Mouse (Mus musculus) 416B (cell line): ENCODE results near the gene Fggy.

ENCODE experiments used
- DNase-seq: peaks from one replicate; pipeline ENCODE4 v3.0.0; 2011; ENCODE audit warnings: low read depth

Fggy gene

DNA sequence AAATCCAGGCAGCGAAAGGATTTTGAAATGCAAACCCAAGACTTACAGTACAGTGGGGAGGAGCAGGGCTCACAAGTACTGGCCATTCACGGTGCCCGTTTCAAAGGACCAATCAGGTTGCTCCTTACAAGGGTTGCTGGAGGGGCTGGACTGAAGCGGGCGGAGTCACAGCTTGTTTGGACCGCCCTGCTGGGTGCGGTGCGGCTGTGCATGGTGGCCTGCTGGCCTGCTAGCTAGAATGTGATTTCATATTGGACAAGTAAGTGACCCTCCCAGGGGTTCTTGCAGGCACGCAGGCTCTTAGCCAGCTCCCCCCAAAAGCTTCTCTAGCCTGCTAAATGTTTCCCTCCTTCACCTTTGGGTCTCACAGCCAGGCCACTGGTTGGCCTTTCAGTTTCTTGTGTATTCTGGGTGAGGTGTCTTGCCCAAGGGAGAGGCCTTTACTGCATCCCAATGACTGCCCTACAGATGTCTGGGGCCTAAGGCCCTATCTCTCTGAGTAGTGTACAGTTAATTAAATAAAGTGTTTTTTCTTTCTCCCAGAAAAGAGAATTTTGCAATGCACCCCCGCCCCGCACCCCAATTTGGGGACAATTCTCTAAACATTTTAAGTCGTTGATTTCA, at the start of gene Fggy:
Gene Fggy (plus strand): TSS at position 175 of the 624 bp plus-strand sequence.
- peak; percentile 3 for DNase-seq

- DNase-seq: no peak
Measured at GRCm38 (mm10) chr4:95507946-95508311, 49.4 kb upstream of the Fggy start.

- no peak for DNase-seq
Measured at GRCm38 (mm10) chr4:95518382-95518781, 38.9 kb upstream of the Fggy start.

DNA sequence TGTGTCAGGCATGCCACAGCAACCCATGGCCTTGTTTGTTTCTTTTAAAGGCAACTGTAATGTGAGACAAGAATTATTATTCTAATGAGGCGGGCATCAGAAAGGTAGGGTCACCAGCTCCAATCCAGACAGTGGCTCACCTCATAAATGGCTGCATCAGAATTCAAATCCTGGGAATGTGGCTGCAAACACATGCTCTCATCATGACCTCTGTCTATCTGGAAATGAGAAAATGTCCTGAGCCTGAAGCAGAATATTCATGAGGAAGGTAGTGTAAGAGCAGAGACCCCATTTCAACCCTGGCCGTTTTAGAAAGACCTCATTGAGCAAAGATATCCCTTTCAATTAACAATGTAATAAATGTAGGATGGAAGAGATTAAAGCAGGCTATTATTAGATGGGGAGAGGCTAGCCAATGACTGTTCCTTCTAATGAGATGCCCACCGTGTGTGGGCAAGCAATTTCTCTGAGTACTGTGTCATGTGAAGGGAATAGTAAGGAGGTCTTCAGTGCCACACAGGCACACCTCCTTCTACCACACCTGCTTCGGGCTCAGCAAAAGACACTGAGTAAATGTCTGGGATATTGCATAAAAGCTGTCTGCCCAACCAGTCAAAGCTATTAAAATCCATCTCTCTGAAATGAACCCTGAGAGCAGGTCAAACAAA, 37.2 kb upstream of the Fggy start:
- DNase-seq: no peak

DNA sequence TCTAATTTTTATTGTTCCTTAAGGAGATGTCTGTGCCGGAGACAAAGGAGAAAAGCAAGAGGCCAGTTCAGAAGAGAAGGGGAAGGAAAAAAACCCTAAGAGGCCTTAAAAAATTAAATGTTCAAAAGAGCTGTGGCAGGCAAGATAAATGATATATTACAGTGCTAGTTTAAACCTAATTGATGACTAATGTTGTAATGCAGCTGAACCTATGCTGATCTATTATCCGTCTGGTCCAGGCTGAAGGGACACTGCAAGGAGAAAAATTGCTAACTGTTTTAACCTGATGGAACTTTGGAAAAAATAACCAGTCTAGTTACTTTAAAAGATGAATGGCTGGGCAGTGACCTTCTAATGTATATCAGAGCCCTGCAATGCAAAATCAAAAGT, 36.7 kb upstream of the Fggy start:
- DNase-seq: no peak

DNA sequence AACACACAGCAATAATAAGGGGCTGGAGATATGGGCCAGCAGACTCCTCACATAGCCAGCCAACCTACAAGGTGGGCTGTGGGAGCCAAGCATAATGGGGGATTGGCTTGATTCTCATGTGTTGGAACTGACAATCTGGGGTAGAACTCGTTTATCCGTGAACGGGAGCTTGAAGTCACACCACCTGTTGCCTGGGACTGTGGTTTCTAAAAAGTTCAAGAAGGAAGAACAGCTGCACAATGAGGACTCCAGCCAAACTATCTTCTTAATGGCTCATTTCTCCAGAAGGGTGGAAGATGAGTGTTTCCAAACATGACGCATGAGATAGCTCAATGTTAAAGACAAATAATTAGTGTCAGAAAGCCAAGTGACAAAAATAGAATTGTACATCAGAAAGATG, 30.7 kb upstream of the Fggy start:
- DNase-seq: no peak

DNA sequence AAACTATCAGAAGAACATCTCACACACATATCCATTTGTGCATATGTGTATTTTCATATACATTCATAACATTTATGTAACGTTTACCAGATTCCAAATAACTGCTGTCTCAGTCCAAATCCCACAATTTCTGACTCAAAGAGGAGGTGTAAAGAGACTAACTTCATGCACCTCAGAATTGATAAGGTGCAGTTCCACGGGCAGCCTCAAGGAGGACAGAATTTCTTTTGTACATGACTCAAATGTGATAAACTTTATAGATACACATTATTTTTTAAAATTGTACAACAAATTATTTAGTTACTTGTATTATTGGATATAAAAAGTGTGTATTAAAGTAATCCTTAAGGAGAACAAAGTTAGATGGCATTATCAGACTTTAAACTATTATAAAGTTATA, 26.6 kb upstream of the Fggy start:
- DNase-seq: no peak

DNA sequence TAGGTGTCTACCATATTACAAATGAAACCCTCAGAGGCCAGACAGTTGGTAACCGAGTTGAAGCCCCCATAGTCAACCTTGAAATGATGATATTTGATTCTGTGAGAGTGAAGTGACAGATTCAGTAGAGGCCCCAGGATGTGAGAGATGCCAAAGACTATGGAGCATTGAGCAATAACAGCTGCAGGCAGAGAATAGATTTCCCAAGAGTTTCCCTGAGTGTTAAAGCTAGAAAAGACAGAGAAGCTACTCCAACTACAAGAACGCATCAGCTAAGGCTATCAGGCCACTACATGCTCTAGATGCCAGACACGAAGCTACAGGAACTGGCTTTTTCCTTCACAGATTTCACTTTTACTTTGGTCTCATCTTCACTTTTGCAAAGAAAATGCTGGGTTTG, 23.4 kb upstream of the Fggy start:
- no peak for DNase-seq

DNA sequence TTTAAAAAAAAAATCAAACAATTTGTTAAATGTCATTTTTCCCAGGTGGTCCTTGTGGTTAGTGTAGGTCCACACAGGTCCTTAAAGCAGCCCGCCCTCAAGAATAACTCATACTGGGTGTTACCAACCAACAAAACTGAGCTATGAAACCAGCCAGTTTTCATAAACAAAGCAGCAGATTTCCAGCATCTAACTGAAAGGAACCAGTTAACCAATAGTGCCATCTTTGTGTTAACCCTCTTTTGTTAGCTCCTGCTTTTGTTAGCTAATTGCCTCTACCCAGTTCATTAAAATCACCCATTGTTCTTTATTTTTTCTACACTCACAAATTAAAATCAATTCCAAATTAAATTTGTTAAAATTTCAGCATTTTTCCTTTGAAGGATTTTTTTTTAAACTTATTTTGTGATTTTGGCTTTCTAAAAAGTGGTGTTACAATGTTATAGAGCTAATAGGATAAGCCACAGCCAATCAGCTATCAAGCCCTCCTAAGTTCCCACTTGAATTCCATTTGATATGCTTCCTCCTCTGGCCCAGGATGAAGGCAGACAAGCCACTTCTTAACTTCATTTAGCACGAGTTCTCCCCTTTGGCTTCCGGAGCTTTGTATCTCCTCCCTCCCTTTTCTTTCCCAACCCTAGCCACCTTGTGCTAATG, 15.8 kb upstream of the Fggy start:
- DNase-seq: no peak

GRCm38 (mm10) chr4:95542039-95542790, 15.1 kb upstream of the Fggy start:
- no peak for DNase-seq

DNA sequence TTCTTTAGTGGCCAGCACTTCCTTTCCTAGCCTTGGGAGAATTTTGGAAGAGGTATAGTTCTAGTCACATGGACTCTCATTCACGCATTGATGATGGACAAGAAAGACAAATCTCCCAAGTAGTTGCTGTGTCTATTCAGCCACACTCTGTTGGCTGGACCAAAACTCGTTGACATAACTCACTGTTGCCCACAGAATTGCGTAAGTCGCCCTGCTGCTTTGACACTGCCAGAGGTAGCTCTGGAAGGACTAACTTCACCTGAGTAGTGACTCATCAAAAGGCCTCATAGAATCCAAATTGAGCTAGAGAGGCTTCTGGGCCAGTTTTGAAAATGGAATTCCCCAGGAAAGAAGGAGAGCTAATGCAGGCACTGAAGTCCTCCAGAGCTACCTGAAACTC, 13.8 kb upstream of the Fggy start:
- DNase-seq: peak; percentile 40

- no peak for DNase-seq
Measured at GRCm38 (mm10) chr4:95556663-95557332, 509 bp upstream of the Fggy start.

GRCm38 (mm10) chr4:95558271-95558888, 1.1 kb downstream of the Fggy start:
- no peak for DNase-seq

GRCm38 (mm10) chr4:95571621-95572020, 14.3 kb downstream of the Fggy start:
- DNase-seq: no peak

GRCm38 (mm10) chr4:95573704-95574103, 16.4 kb downstream of the Fggy start:
- no peak for DNase-seq

DNA sequence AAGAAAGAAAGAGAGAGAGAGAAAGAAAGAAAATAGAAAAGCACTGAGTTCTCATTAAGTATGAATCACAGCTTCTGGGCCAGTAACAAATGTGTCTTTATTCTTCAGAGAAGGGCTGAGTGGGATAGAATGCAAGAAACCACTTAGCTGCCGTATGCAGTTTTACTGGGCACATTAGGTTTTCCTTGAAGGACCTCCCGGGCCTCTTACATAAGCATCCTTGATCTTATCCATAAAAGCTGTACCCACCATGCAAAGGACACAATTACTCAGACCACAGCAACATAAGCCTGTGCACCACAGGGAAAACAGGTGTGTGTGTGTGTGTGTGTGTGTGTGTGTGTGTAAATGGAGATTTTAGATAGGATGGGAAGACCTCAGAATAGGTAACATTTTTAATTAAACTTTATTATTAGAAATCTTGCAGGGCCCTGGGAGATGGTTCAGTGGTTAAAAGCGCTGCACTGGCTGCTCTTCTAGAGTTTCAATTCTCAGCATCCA, 18.2 kb downstream of the Fggy start:
- no peak for DNase-seq

- DNase-seq: no peak
Measured at GRCm38 (mm10) chr4:95579183-95579582, 21.9 kb downstream of the Fggy start.

GRCm38 (mm10) chr4:95584107-95584762, 26.9 kb downstream of the Fggy start:
- no peak for DNase-seq

DNA sequence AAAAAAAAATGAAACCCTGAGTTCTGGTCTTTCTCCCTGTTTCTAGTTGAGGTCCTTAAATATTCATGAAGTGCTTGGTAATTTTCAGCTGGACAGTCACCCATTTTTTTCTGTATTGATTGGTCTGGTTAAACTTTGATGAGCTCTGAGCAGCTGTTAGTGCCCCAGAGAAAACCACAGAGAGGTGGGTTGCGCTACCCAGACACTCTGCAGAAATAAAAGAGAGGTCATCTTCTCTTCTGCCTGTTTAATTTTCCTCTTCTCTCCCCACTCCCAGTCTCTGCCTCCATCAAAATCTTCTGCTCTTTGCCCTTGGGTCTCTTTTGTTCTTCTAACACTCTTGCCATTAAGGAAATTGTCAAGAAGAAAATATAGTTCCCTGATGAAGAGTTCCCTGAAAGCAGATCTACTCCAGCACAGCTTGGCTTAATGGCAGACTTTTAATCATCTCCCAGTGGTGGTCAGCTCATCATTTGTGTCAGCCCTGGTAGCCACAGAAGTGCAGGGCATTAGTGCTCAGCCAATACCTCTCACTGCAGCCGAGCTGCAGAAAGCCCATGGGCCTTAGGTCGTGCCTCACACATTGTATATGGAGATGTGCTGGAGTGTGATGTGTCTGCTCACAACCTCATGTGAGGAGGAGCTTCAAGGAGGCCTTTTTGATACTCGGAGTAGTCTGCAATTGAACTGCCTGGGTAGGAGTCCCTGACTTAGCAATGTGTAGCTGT, 29.1 kb downstream of the Fggy start:
- no peak for DNase-seq

- DNase-seq: no peak
Measured at GRCm38 (mm10) chr4:95588722-95589283, 31.5 kb downstream of the Fggy start.
